Mouse (Mus musculus): Measurements from ENCODE around the gene 9930021J03Rik. TPM values are rescaled to one million over a fixed set of nuclear protein-coding genes. Genes with fewer than 3 reads are reported as not detected.

Gene 9930021J03Rik
- total RNA-seq, 2 experiments from 2014 or later, result 21.5 to 24.5 TPM

GRCm38 (mm10) chr19:29704436-29704835 lies 101.4 kb downstream of the 9930021J03Rik start:
- ATAC-seq (replicated peaks; ENCODE audit: low FRiP score, low TSS enrichment, poor library complexity, severe bottlenecking), result no peak

GRCm38 (mm10) chr19:29701707-29702106 lies 104.1 kb downstream of the 9930021J03Rik start:
- no peak for ATAC-seq (replicated peaks; ENCODE audit: low FRiP score, low TSS enrichment, poor library complexity, severe bottlenecking)

GRCm38 (mm10) chr19:29697245-29697874 lies 108.4 kb downstream of the 9930021J03Rik start, which contains the start of gene Mlana:
TSS of gene Mlana (plus strand) at chr19:29697824.
- ATAC-seq (replicated peaks; ENCODE audit: low FRiP score, low TSS enrichment, poor library complexity, severe bottlenecking), result no peak

- ATAC-seq (replicated peaks; ENCODE audit: low FRiP score, low TSS enrichment, poor library complexity, severe bottlenecking), result no peak
Observed at GRCm38 (mm10) chr19:29696840-29697239, 108.9 kb downstream of the 9930021J03Rik start.

- ATAC-seq (replicated peaks; ENCODE audit: low FRiP score, low TSS enrichment, poor library complexity, severe bottlenecking), result no peak
Observed at GRCm38 (mm10) chr19:29696309-29696708, 109.5 kb downstream of the 9930021J03Rik start.

GRCm38 (mm10) chr19:29695071-29695470 lies 110.7 kb downstream of the 9930021J03Rik start:
- ATAC-seq (replicated peaks; ENCODE audit: low FRiP score, low TSS enrichment, poor library complexity, severe bottlenecking), result no peak

GRCm38 (mm10) chr19:29683844-29684540 lies 121.8 kb downstream of the 9930021J03Rik start:
- ATAC-seq (replicated peaks; ENCODE audit: low FRiP score, low TSS enrichment, poor library complexity, severe bottlenecking), result peak; percentile 87

- peak; percentile 38 for ATAC-seq (replicated peaks; ENCODE audit: low FRiP score, low TSS enrichment, poor library complexity, severe bottlenecking)
Observed at GRCm38 (mm10) chr19:29680182-29681152, 125.3 kb downstream of the 9930021J03Rik start.

- ATAC-seq (replicated peaks; ENCODE audit: low FRiP score, low TSS enrichment, poor library complexity, severe bottlenecking), result no peak
Observed at GRCm38 (mm10) chr19:29678181-29678778, 127.5 kb downstream of the 9930021J03Rik start.

- ATAC-seq (replicated peaks; ENCODE audit: low FRiP score, low TSS enrichment, poor library complexity, severe bottlenecking), result no peak
Observed at GRCm38 (mm10) chr19:29676479-29677193, 129.2 kb downstream of the 9930021J03Rik start.

GRCm38 (mm10) chr19:29675562-29676078 lies 130.2 kb downstream of the 9930021J03Rik start:
- ATAC-seq (replicated peaks; ENCODE audit: low FRiP score, low TSS enrichment, poor library complexity, severe bottlenecking), result no peak

GRCm38 (mm10) chr19:29674946-29675345 lies 130.8 kb downstream of the 9930021J03Rik start:
- no peak for ATAC-seq (replicated peaks; ENCODE audit: low FRiP score, low TSS enrichment, poor library complexity, severe bottlenecking)

GRCm38 (mm10) chr19:29672660-29673059 lies 133.1 kb downstream of the 9930021J03Rik start:
- no peak for ATAC-seq (replicated peaks; ENCODE audit: low FRiP score, low TSS enrichment, poor library complexity, severe bottlenecking)

- no peak for ATAC-seq (replicated peaks; ENCODE audit: low FRiP score, low TSS enrichment, poor library complexity, severe bottlenecking)
Observed at GRCm38 (mm10) chr19:29671160-29671559, 134.6 kb downstream of the 9930021J03Rik start.

- ATAC-seq (replicated peaks; ENCODE audit: low FRiP score, low TSS enrichment, poor library complexity, severe bottlenecking), result no peak
Observed at GRCm38 (mm10) chr19:29670247-29670646, 135.5 kb downstream of the 9930021J03Rik start.

- no peak for ATAC-seq (replicated peaks; ENCODE audit: low FRiP score, low TSS enrichment, poor library complexity, severe bottlenecking)
Observed at GRCm38 (mm10) chr19:29668135-29668534, 137.7 kb downstream of the 9930021J03Rik start.

- ATAC-seq (replicated peaks; ENCODE audit: low FRiP score, low TSS enrichment, poor library complexity, severe bottlenecking), result no peak
Observed at GRCm38 (mm10) chr19:29666965-29667594, 138.7 kb downstream of the 9930021J03Rik start.

- peak; percentile 37; the same call in 1 of the 2 replicates for ATAC-seq (replicated peaks; ENCODE audit: low FRiP score, low TSS enrichment, poor library complexity, severe bottlenecking)
Observed at GRCm38 (mm10) chr19:29666164-29666563, 139.6 kb downstream of the 9930021J03Rik start.
